Mouse (Mus musculus): Measurements from ENCODE around the gene Itgal. TPM values are rescaled to one million over a fixed set of nuclear protein-coding genes. Genes with fewer than 3 reads are reported as not detected.
"Not testable (repeated sequence)": the region's sequence is repeated elsewhere in the genome, so short reads cannot be mapped to it uniquely, and the experiment has no call there.

Itgal gene
- 1,000 to 10,000 TPM in 1 of 26 experiments, 100 to 1,000 TPM in 9, 10 to 100 TPM in 10, 1 to 10 TPM in 6; 3.3 to 1,078 (median 68.2) TPM for total RNA-seq (2018; cell fraction: chromatin; rRNA removed)
- total RNA-seq (2018; cell fraction: cytosol; rRNA removed) = 100 to 1,000 TPM in 4 of 26 experiments, 10 to 100 TPM in 10, 1 to 10 TPM in 12; 3.5 to 139 (median 22.0) TPM
- total RNA-seq (2018; cell fraction: nucleus; rRNA removed) = 100 to 1,000 TPM in 12 of 26 experiments, 10 to 100 TPM in 13, 1 to 10 TPM in 1; 8.1 to 442 (median 79.9) TPM
- 5.5 to 18.7 TPM (median 12.0 TPM) in 3 replicates for polyA plus RNA-seq (2018)

DNA sequence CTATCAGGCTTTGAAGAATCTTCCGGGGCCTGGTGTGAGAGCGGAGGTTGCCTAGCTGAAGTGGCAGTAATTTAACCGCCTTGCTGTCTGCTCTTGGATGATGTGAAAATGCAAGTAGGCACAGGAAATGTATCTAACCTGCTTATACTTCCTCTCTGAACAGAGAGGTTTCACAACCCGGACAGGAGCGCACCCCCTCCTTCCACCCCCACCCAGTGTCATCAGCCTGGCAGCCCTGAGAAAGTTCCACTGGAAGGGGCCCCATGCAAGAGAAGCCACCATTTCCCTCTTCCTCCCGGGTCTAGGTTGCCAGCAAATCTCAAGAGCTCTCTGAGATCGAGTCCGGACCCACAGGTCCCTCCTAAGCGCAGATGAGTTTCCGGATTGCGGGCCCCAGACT, at the start of gene Itgal:
Gene Itgal (plus strand): TSS at position 163 of the 400 bp plus-strand sequence.
- 16% methylated on average over 11 of the region's 11 CpGs for WGBS (ENCODE audit: missing documents)
- Histone ChIP-seq H3K36me3 (ENCODE audit: inconsistent target) (no peaks in the 10 kb centered on the region), H3K27ac (peak within 1 kb of the TSS; percentile 28)

DNA sequence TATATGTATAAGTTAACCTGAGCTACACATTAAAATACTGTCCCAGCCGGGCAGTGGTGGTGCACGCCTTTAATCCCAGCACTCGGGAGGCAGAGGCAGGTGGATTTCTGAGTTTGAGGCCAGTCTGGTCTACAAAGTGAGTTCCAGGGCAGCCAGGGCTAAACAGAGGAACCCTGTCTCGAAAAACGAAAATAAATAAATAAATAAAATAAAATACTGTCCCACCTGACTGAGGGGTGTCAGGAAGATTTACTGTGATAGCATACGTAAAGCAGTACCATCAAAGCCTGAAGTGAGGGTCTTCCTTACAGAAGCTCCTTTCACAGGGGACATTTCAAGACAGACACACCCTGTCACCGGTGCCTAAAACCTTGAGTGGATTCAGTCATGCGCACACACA, 45.5 kb upstream of the Itgal start:
- WGBS (ENCODE audit: missing documents) = 93% methylated on average over 8 of the region's 8 CpGs

More for the DNA sequence above, at the start of gene Itgal:
- H3K79me2 ChIP-seq (ENCODE audit: inconsistent target) = no peaks in the 10 kb centered on the region
- H3K4me3 ChIP-seq (ENCODE audit: inconsistent target) = peak within 1 kb of the TSS; percentile 2; the same call in 1 of the 2 replicates

DNA sequence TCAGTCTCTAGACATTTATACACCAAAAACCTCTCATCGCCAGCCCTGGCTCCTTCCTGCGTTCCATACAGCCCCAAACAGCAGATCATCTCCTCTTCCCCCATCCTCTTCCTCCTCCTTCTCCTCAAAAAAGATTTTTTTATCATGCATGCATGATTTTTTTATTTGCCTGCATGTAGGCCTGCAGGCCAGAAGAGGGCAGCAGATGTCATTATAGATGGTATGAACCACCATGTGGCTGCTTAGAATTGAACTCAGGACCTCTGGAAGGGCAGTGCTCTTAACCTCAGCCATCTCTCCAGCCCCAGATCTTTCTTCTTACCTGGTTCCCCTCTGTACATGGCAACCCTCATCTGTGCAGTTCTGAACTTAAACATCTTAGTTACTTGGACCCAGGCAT, 43.6 kb upstream of the Itgal start:
- WGBS (ENCODE audit: missing documents) = 51% methylated on average over 2 of the region's 2 CpGs
- no peak overlapping the region for H3K4me3 ChIP-seq (ENCODE audit: inconsistent target)
- H3K36me3 ChIP-seq (ENCODE audit: inconsistent target) = no peaks in the 10 kb centered on the region
- H3K79me2 ChIP-seq (ENCODE audit: inconsistent target) = no peaks in the 10 kb centered on the region
- no peak overlapping the region for H3K27ac ChIP-seq

More for the DNA sequence above, 45.5 kb upstream of the Itgal start:
- H3K4me3 ChIP-seq (ENCODE audit: inconsistent target); H3K36me3 ChIP-seq (ENCODE audit: inconsistent target); H3K79me2 ChIP-seq (ENCODE audit: inconsistent target); H3K27ac ChIP-seq: not testable (repeated sequence)

DNA sequence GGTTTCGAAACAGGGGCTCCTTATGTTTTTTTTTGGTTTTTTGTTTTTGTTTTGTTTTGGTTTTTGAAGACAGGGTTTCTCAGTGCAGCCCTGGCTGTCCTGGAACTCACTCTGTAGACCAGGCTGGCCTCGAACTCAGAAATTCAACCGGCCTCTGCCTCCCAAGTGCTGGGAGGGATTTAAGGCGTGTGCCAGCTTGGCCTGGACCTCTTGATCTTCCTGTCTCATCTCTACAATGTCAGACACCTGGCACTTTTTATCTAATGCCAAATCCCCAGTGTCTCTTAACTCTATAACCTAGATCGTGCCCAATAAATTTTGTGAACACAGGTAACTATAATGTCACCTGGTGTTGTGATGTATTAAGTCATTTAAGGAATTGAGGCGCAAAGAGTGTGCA, 42.7 kb upstream of the Itgal start:
- Histone ChIP-seq H3K79me2 (ENCODE audit: inconsistent target) (no peaks in the 10 kb centered on the region), H3K27ac (no peak overlapping the region), H3K4me3 (ENCODE audit: inconsistent target) (no peak overlapping the region), H3K36me3 (ENCODE audit: inconsistent target) (no peaks in the 10 kb centered on the region)
- WGBS (ENCODE audit: missing documents) = 80% methylated on average over 6 of the region's 6 CpGs

DNA sequence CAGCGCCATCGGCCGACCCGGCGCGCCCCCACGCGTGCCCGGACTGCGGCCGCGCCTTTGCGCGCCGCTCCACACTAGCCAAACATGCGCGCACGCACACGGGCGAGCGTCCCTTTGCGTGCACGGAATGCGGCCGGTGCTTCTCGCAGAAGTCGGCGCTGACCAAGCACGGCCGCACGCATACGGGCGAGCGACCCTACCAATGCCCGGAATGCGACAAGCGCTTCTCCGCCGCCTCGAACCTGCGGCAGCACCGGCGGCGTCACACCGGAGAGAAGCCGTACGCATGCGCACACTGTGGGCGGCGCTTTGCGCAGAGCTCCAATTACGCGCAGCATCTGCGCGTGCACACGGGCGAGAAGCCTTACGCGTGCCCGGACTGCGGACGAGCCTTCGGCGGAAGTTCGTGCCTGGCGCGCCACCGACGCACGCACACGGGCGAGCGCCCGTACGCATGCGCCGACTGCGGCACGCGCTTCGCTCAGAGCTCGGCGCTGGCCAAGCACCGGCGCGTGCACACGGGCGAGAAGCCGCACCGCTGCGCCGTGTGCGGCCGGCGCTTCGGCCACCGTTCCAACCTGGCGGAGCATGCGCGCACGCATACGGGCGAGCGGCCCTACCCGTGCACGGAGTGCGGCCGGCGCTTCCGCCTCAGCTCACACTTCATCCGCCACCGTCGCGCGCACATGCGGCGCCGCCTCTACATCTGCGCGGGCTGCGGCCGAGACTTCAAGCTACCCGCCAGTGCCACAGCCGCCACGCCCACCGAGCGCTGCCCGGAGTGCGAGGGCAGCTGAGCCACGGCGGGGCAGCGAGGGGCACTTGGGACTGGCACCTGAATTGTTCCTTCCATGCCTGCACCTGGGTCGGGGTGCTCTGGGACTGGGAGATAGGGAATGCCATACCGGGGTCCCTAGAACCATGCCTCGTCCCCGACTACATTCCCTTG, 42.0 kb upstream of the Itgal start:
- WGBS (ENCODE audit: missing documents) = under 1% methylated on average over 115 of the region's 136 CpGs
- Histone ChIP-seq H3K36me3 (ENCODE audit: inconsistent target) (no peaks in the 10 kb centered on the region), H3K79me2 (ENCODE audit: inconsistent target) (no peaks in the 10 kb centered on the region), H3K4me3 (ENCODE audit: inconsistent target) (peak overlapping the region; percentile 15; the same call in 1 of the 2 replicates), H3K27ac (no peak overlapping the region; the same call in 1 of the 2 replicates)

DNA sequence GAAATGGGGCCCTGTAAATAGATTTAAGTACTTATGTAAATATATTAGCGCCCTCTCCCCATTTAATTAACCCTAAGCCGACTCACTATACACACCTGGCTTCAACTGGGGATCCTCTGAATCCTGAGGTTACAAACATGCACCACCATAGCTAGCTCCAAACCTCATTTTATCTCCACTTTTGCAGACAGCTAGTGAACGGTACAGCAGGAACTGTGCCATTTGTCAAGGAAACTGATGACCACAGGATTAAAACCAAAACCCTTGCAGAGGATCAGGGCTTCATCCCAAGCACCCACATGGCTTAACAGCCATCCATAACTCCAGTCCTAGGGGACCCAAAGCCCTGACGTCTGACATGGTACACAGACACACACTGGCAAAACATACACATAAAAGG, 41.1 kb upstream of the Itgal start:
- Histone ChIP-seq H3K27ac (no peak overlapping the region), H3K36me3 (ENCODE audit: inconsistent target) (no peaks in the 10 kb centered on the region), H3K4me3 (ENCODE audit: inconsistent target) (no peak overlapping the region), H3K79me2 (ENCODE audit: inconsistent target) (no peaks in the 10 kb centered on the region)
- WGBS (ENCODE audit: missing documents) = 21% methylated on average over 4 of the region's 4 CpGs

DNA sequence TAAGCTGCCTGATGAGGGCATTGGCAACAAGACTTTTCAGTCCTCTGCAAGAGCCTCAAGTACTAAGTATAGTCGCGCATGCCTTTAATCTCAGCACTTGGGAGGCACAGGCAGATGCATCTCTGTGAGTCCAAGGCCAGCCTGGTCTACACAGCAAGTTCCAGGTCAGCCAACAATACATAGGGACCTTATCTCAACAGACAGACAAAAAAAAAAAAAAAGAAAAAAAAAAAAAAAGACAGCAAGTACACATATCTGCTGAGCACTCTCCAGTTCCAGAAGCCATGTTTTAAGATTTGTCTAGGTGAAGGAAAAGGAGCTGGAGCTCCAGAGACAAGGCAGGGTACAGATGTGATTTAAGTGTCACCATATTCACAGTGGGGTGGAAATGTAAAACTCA, 40.1 kb upstream of the Itgal start:
- WGBS (ENCODE audit: missing documents) = 96% methylated on average over 2 of the region's 2 CpGs
- Histone ChIP-seq H3K36me3 (ENCODE audit: inconsistent target) (no peaks in the 10 kb centered on the region), H3K27ac (no peak overlapping the region)

DNA sequence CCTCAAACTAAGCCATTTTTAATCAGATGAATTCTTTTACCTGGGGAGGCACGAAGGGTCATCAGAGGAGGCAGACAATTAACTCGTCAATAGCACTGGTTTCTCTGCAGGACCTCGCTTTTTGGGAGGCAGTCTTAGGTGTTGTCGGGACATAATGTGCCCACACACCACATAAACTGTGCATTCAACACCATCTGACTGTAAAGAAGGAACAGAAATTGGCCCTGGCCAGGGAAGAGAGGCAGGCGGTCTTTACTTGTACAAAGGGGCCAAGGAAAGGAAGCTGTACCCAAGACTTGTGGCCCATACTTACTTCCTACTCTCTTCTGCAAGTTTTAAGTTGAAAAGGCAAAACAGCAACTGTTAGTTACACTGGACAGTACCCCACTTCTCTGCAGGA, 39.5 kb upstream of the Itgal start:
- Histone ChIP-seq H3K79me2 (ENCODE audit: inconsistent target) (no peaks in the 10 kb centered on the region), H3K27ac (peak overlapping the region; percentile 8; the same call in 1 of the 2 replicates), H3K4me3 (ENCODE audit: inconsistent target) (no peak overlapping the region), H3K36me3 (ENCODE audit: inconsistent target) (no peaks in the 10 kb centered on the region)
- 54% methylated on average over 4 of the region's 5 CpGs for WGBS (ENCODE audit: missing documents)

More for the DNA sequence above, 40.1 kb upstream of the Itgal start:
- Histone ChIP-seq H3K79me2 (ENCODE audit: inconsistent target) (no peaks in the 10 kb centered on the region), H3K4me3 (ENCODE audit: inconsistent target) (no peak overlapping the region)

DNA sequence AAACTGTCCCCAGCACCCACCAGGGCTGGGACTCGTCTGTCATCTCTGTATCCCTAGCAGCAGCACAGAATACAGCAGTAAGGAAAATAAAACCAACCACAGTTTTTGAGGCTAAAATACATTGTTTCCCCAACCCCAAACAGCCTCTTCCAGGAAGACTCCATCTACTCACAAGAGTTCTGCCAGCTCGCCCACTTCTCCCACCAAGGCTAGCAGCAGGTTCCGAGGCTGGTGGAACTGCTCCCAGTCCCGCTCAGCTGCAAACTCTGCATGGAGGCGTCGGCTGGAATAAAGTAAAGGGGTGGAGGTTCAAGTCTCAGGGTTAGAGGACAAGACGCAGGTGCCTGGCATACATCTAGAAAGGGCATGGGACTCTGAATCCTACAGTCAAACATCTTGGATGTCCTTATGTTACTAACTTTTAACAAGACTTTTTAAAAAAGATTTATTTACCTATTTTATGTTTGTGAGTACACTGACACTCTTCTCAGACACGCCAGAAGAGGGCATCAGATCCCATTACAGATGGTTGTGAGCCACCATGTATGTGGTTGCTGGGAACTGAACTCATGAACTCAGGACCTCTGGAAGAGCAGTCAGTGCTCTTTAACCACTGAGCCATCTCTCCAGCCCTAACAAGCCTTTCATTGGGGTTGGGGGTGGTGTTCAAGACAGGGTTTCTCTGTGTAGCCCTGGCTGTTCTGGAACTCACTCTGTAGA, 36.7 kb upstream of the Itgal start:
- Histone ChIP-seq H3K4me3 (ENCODE audit: inconsistent target) (no peak overlapping the region), H3K27ac (no peak overlapping the region), H3K36me3 (ENCODE audit: inconsistent target) (no peaks in the 10 kb centered on the region), H3K79me2 (ENCODE audit: inconsistent target) (no peaks in the 10 kb centered on the region)
- 82% methylated on average over 8 of the region's 8 CpGs for WGBS (ENCODE audit: missing documents)

DNA sequence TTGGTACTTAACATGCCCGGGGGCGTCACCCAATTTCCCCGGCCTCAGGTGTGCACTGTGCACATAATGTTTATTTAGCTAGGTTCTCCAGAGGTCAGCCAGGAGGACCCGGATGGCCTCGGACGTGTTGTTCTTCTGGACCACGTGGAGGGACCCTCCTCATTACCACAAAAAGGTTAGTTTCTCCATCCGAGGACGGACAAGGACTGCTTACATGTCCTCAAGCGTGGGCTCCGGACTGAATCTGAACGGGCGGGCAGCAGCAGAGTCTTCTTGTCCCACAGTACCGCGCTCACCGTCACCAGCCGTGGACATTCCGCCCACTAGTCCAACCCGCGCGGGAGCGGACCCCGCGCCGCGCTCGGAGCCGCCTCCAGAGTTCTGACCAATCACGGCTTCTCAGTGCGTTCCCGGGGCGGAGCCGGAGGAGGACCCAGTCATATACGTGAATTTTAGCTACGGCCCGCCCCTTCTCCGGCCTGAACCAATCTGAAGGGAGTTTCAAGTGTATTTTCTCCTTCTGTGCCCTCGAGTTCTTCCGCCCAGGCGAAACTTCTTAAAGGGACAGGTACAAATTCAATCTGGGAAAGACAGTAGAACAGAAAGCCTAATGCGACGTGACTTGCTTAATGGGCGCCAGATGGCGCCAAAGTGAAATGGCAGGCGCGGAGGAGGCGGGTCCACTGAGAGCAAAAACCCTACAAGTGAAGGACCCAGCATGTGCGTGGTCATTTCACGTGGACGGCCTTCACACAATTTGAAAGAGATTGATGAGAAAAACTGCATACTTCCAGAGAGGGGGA, 35.5 kb upstream of the Itgal start, which contains the start of gene Dctpp1:
Gene Dctpp1 (minus strand): TSS at position 401 of the 803 bp plus-strand sequence.
- no peaks in the 10 kb centered on the region for H3K36me3 ChIP-seq (ENCODE audit: inconsistent target)
- H3K27ac ChIP-seq = 0 out of 2 replicates have a peak within 1 kb of the TSS, but pooled peaks have one; percentile 2
- peak within 1 kb of the TSS; percentile 72 for H3K4me3 ChIP-seq (ENCODE audit: inconsistent target)
- WGBS (ENCODE audit: missing documents) = 1% methylated on average over 50 of the region's 50 CpGs
- H3K79me2 ChIP-seq (ENCODE audit: inconsistent target) = no peaks in the 10 kb centered on the region

DNA sequence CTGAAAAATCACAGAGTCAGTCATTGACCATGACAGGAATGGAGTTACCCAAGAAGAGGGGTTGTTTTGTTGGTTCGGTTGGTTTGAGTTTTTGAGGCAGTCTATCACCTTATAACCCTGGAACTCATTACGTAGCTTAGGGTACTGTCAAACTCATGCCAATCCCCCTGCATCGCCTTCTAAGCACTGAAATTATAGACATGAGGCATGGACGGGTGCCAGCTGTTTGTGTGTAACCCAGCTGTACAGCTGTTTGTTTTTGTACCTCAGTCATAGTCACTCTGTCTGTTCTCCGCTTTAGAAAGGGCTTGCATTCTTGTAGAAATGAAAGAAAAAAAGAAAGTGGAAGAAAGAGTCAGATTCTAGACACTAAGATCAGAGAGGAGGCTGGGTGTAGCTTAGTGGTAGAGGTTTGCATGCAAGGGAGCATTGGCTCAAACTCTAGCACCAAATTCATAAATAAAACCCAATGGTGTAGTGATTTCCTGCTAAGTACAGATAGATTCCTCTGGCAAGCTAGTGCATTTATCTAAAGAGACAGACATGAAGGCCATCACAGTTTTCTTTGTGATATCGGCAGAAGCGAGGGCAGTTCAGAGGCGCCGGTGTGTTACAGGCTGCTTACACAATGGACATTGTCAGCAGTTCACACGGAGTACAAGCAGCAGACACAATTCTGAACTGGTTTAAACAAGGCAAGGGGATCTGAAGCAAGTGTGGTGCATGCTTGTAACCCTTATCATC, 33.7 kb upstream of the Itgal start:
- 93% methylated on average over 10 of the region's 10 CpGs for WGBS (ENCODE audit: missing documents)
- no peaks in the 10 kb centered on the region for H3K36me3 ChIP-seq (ENCODE audit: inconsistent target)
- H3K27ac ChIP-seq = no peak overlapping the region
- no peak overlapping the region for H3K4me3 ChIP-seq (ENCODE audit: inconsistent target)
- H3K79me2 ChIP-seq (ENCODE audit: inconsistent target) = no peaks in the 10 kb centered on the region

DNA sequence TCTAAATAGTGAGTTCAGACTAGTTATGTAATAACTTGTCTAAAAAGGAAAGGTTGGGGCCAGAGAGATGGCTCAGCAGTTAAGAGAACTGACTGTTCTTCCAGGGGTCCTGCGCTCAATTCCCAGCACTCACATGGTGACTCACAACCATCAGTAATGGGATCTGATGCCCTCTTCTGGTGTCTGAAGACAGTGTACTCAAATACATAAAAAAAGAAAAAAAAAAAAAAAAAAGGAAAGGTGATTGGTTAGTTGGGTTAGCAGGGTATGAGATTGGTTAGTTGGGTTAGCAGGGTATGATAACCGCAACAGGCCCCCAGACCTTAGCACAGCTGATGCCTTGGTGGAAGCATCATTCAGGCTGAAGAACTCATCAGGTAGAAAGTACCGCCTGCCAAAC, 32.5 kb upstream of the Itgal start:
- H3K27ac ChIP-seq = no peak overlapping the region

DNA sequence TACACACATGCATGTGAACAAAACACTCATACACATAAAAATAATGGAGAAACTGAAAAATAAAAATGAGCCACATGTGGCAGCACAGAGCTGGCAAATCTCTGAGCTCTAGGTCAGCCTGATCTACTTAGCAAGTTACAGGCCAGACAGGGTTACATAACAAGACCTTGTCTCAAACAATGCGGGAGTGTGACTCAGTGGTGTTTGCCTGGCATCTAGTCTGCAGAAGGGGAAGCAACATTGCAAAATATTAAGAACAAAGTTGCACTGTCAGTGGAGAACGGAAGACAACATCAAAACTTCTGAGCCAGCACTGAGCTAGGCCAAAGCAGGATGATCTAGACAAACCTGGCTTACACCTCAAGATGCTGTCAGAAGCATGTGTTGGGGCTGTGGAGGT, 25.8 kb upstream of the Itgal start:
- no peak overlapping the region for H3K4me3 ChIP-seq (ENCODE audit: inconsistent target)

More for the DNA sequence above, 32.5 kb upstream of the Itgal start:
- H3K36me3 ChIP-seq (ENCODE audit: inconsistent target) = no peaks in the 10 kb centered on the region
- no peak overlapping the region for H3K4me3 ChIP-seq (ENCODE audit: inconsistent target)
- H3K79me2 ChIP-seq (ENCODE audit: inconsistent target) = no peaks in the 10 kb centered on the region
- 93% methylated on average over 2 of the region's 3 CpGs for WGBS (ENCODE audit: missing documents)

More for the DNA sequence above, 25.8 kb upstream of the Itgal start:
- 4% methylated on average over 2 of the region's 2 CpGs for WGBS (ENCODE audit: missing documents)
- Histone ChIP-seq H3K36me3 (ENCODE audit: inconsistent target) (no peaks in the 10 kb centered on the region), H3K79me2 (ENCODE audit: inconsistent target) (peaks cover 23% of the 10 kb centered on the region), H3K27ac (peak overlapping the region; percentile 63)

Data from macrophage (primary cell).